Mouse (Mus musculus) midbrain, embryonic 16.5 days (tissue): ENCODE measurements at regions not wholly inside any gene's neighbourhood (a gene's known extent, or its start where the extent isn't known, plus 50 kb on each side); places are given as distances from the start of the nearest gene placed in this dataset.

Experiments
- ATAC-seq: fragments of 200-750 bp; cut with Nextera tagmentation; 2 replicates; pipeline ENCODE4 v1.8.0; 2017; ENCODE audit warnings: moderate TSS enrichment
- H3K27ac ChIP-seq: fragments of 300-500 bp; sonication (generic); 2 replicates; pipeline ENCODE4 v1.5.1; 2014; ENCODE audit warnings: mild to moderate bottlenecking, low read length, mixed read lengths
- H3K27me3 ChIP-seq: fragments of 300-500 bp; sonication (generic); 2 replicates; pipeline ENCODE4 v1.6.1; 2014; ENCODE audit warnings: low read depth, low read length, mixed read lengths; ENCODE audit not compliant: control insufficient read depth, insufficient read depth
- H3K36me3 ChIP-seq: fragments of 300-500 bp; sonication (generic); 2 replicates; pipeline ENCODE4 v1.6.1; 2014; ENCODE audit warnings: mild to moderate bottlenecking, low read length, moderate library complexity, mixed read lengths; ENCODE audit not compliant: control insufficient read depth, insufficient read depth
- H3K4me1 ChIP-seq: fragments of 300-500 bp; sonication (generic); 2 replicates; pipeline ENCODE4 v1.6.1; 2014; ENCODE audit warnings: mild to moderate bottlenecking, low read length, mixed read lengths; ENCODE audit not compliant: control insufficient read depth, insufficient read depth
- H3K4me2 ChIP-seq: fragments of 300-500 bp; sonication (generic); 2 replicates; pipeline ENCODE4 v1.6.1; 2014; ENCODE audit warnings: mild to moderate bottlenecking, low read length, mixed read lengths
- H3K4me3 ChIP-seq: fragments of 300-500 bp; sonication (generic); 2 replicates; pipeline ENCODE4 v1.5.1; 2014; ENCODE audit warnings: low read depth, mild to moderate bottlenecking, low read length, moderate library complexity, mixed read lengths
- H3K9ac ChIP-seq: fragments of 300-500 bp; sonication (generic); 2 replicates; pipeline ENCODE4 v1.6.1; 2014; ENCODE audit warnings: low read depth, low read length, mixed read lengths
- H3K9me3 ChIP-seq: fragments of 300-500 bp; sonication (generic); replicated peaks from 2 replicates; pipeline ENCODE4 v1.6.1; 2014; ENCODE audit warnings: mild to moderate bottlenecking, low read length, mixed read lengths; ENCODE audit not compliant: control insufficient read depth, poor library complexity, severe bottlenecking
- WGBS: fragments of 180-500 bp; shearing (Covaris S2); extraction: QIAGEN DNeasy Blood & Tissue Kit; methylation state at CpG from one replicate; pipeline ENCODE4 v1.1.7; 2014; 5-methylcytosine and 5-hydroxymethylcytosine counted together

- no peak for ATAC-seq
These were observed 1004.7 kb upstream of the A1bg start for GRCm38 (mm10) chr15:61927385-61928120.

GRCm38 (mm10) chr15:61920041-61920440 lies 997.2 kb upstream of the A1bg start:
- H3K27ac ChIP-seq, result no peak overlapping the region
- H3K27me3 ChIP-seq, result no peaks in the 10 kb centered on the region
- no peaks in the 10 kb centered on the region for H3K4me1 ChIP-seq
- H3K9me3 ChIP-seq, result no peaks in the 10 kb centered on the region
- no peak for ATAC-seq
- no peak overlapping the region for H3K4me2 ChIP-seq
- H3K36me3 ChIP-seq, result no peaks in the 10 kb centered on the region
- no peak overlapping the region for H3K9ac ChIP-seq
- 83% methylated on average over 2 of the region's 2 CpGs for WGBS
- no peak overlapping the region for H3K4me3 ChIP-seq

More at GRCm38 (mm10) chr15:61927385-61928120, 1004.7 kb upstream of the A1bg start:
- Histone ChIP-seq H3K9ac (no peak overlapping the region), H3K4me2 (no peak overlapping the region), H3K4me1 (no peaks in the 10 kb centered on the region), H3K4me3 (no peak overlapping the region), H3K27ac (no peak overlapping the region), H3K36me3 (no peaks in the 10 kb centered on the region), H3K27me3 (no peaks in the 10 kb centered on the region), H3K9me3 (no peaks in the 10 kb centered on the region)
- WGBS, result 76% methylated on average over 15 of the region's 15 CpGs

- Histone ChIP-seq H3K27ac (no peak overlapping the region), H3K4me3 (no peak overlapping the region), H3K4me2 (no peak overlapping the region), H3K27me3 (no peaks in the 10 kb centered on the region), H3K9ac (no peak overlapping the region), H3K36me3 (no peaks in the 10 kb centered on the region), H3K4me1 (no peaks in the 10 kb centered on the region), H3K9me3 (no peaks in the 10 kb centered on the region)
- ATAC-seq, result no peak
- 88% methylated on average over 7 of the region's 7 CpGs for WGBS
These were observed 990.8 kb upstream of the A1bg start for GRCm38 (mm10) chr15:61913546-61914160.

DNA sequence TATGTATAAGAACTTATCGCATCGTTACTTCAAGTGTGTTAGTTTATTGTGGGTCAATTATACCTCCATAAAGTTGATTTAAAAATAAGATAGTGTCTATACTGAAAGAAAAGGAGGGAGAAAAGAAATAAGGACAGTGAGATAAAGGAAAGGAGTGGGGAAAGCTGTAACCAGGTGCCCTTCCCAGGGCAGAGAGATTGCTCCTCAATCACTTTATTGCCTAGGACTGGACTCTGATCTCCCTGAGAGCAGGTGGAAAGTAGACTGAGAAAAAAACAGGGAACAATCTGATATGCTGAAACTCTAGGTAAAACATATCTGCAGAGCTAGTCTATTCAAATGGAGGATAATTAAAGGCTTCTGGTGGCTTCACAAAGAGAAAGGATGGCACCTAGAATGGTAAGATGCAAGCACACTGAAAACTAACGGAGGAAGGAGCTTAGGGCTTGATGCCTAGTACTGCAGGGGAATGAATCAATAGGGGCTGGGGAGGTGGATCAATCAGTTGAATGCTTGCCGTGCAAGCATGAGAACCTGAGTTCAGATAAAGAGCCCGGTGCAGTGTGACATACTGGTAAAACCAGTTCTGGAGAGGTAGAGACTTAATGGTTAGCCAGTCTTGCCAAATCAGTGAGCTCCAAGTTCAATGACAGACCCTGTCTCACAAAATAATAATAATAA lies 982.5 kb upstream of the A1bg start:
- Histone ChIP-seq H3K4me1 (no peaks in the 10 kb centered on the region), H3K9me3 (no peaks in the 10 kb centered on the region), H3K36me3 (no peaks in the 10 kb centered on the region), H3K27ac (no peak overlapping the region), H3K4me2 (no peak overlapping the region), H3K9ac (no peak overlapping the region), H3K4me3 (no peak overlapping the region), H3K27me3 (no peaks in the 10 kb centered on the region)
- ATAC-seq, result no peak
- WGBS, result 95% methylated on average over 5 of the region's 5 CpGs

DNA sequence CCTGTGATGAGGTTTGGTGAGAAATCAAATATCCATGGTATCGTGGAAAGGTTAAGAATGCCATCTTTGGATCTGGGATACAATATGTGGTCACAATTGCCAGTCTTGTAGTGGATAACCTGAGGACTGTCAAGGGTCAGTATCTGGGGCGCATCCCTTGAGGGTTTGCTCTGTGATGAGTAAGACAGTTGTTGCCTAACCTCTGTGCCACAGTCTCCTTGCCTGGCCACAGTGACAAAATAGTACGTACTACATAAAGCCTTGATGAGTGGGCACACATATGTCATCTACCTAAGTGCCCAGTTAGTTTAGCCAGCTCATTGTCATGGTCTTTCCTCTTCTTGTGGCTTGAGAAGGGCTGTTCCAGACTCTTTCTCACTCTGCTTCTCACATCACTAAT lies 977.0 kb upstream of the A1bg start:
- Histone ChIP-seq H3K9ac (no peak overlapping the region), H3K27ac (no peak overlapping the region), H3K36me3 (no peaks in the 10 kb centered on the region), H3K4me3 (no peak overlapping the region), H3K27me3 (no peaks in the 10 kb centered on the region), H3K4me2 (no peak overlapping the region), H3K9me3 (no peaks in the 10 kb centered on the region), H3K4me1 (no peaks in the 10 kb centered on the region)
- ATAC-seq, result no peak
- 93% methylated on average over 3 of the region's 3 CpGs for WGBS

DNA sequence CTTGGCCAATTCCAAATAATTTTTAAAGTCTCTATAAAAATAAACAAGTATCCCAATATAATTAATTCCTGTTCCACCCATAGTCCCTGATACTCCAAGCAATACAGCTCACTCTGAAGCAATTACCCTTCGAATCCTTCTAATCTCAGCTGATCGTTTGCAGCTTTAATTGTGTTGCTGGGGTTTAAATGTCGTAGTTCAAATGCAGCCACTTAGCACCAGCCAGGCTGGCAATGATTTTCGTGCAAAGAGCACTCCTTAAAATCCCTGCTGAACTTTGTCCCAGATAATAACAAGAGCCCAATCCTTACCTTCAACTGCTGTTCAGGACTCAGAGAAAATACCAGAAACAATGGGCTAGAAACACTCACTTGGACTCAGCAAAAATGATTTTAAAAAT lies 974.8 kb upstream of the A1bg start:
- Histone ChIP-seq H3K27ac (no peak overlapping the region), H3K9ac (no peak overlapping the region), H3K4me1 (no peaks in the 10 kb centered on the region), H3K27me3 (no peaks in the 10 kb centered on the region), H3K9me3 (no peaks in the 10 kb centered on the region), H3K36me3 (no peaks in the 10 kb centered on the region), H3K4me3 (no peak overlapping the region), H3K4me2 (no peak overlapping the region)
- ATAC-seq, result no peak
- WGBS, result 52% methylated on average over 4 of the region's 4 CpGs

- H3K4me1 ChIP-seq, result peaks cover 3% of the 10 kb centered on the region; the same call in 1 of the 2 replicates
- no peak overlapping the region for H3K27ac ChIP-seq
- no peaks in the 10 kb centered on the region for H3K9me3 ChIP-seq
- no peaks in the 10 kb centered on the region for H3K27me3 ChIP-seq
- no peak overlapping the region for H3K4me2 ChIP-seq
- no peak overlapping the region for H3K4me3 ChIP-seq
- H3K9ac ChIP-seq, result no peak overlapping the region
- ATAC-seq, result no peak
- no peaks in the 10 kb centered on the region for H3K36me3 ChIP-seq
These were observed 967.5 kb upstream of the A1bg start for GRCm38 (mm10) chr15:61890330-61890729.

GRCm38 (mm10) chr15:61888569-61889326 lies 965.9 kb upstream of the A1bg start:
- Histone ChIP-seq H3K9ac (no peak overlapping the region), H3K4me3 (no peak overlapping the region), H3K9me3 (no peaks in the 10 kb centered on the region), H3K27ac (peak overlapping the region; percentile 28; the same call in 1 of the 2 replicates), H3K4me1 (peaks cover 3% of the 10 kb centered on the region; the same call in 1 of the 2 replicates), H3K36me3 (no peaks in the 10 kb centered on the region), H3K4me2 (no peak overlapping the region), H3K27me3 (no peaks in the 10 kb centered on the region)
- ATAC-seq, result peak; percentile 67; the same call in 1 of the 2 replicates
- WGBS, result 46% methylated on average over 10 of the region's 10 CpGs
